Mouse (Mus musculus) heart, postnatal 4 days (tissue): Measurements from ENCODE around the gene Dazl. TPM values are rescaled to one million over a fixed set of nuclear protein-coding genes. Genes with fewer than 3 reads are reported as not detected.
"Not testable (repeated sequence)": the region's sequence is repeated elsewhere in the genome, so short reads cannot be mapped to it uniquely, and the experiment has no call there.

Experiments
- DNase-seq: peaks from one replicate; pipeline ENCODE4 v3.0.0; 2021
- total RNA-seq, 2 experiments: library from RNA; stranded (reverse); gene quantifications; 2 replicates each; pipeline ENCODE4 v1.2.3; 2021

The Dazl gene
- total RNA-seq, 2 experiments from 2014 or later: not detected

GRCm38 (mm10) chr17:50291485-50292200, 1.8 kb downstream of the Dazl start:
- no peak for DNase-seq

GRCm38 (mm10) chr17:50284845-50285244, 8.6 kb downstream of the Dazl start:
- DNase-seq: no peak

DNA sequence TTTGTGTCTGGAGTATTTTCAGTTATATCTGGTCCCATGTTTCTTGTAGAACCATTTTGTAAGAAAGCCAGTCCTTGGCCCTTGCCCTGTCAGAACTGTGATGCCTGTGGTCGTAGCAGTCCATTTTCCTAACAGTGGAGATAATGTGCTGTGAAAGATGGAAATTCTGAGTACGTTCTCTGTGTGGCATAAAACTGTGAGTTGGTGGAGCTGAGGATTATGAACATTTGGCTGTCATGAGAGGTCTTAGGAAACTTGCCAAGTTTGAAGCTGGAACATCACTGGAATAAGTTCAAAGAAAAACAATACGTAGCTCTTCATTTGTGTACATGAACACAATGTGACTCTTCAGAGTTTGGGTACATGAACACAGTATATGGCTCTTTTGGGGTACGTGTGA, 31.8 kb downstream of the Dazl start:
- not testable (repeated sequence) for DNase-seq

DNA sequence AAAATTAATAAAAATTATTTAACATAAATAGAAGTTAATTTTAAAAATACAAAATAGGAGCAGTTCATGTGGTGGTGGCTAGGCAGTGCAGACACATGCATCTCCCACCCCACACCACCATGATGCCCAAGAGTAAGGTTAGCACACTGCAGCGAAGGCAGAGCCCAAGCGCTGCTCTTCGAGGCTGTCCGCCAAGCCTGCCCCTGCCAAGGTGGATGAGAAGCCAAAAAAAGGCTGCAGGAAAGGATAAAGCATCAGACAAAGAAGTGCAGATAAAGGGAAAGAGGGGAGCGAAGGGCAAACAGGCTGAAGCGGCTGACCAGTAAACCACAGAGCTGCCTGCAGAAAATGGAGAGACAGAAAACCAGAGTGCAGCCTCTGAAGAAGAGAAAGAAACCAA, 32.6 kb downstream of the Dazl start:
- DNase-seq: no peak

DNA sequence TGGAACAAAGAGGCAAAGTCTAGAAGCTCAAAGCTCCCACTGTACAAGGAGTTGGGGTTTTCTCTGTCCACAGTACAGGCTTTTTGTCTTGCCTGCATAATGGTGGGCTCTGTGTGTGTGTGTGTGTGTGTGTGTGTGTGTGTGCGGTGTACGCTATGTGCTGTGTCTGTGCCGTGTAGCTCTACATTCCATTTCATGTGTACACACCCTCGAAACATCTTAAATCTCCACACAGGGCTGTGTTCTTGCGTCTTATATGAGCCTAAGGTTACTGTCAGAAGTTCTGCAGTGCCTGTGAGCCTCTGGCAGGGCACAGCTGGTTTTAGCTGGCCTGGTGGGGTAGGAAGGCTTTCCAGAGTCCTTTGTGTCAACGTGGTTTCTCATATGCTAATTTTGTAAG, 46.8 kb downstream of the Dazl start:
- no peak for DNase-seq

DNA sequence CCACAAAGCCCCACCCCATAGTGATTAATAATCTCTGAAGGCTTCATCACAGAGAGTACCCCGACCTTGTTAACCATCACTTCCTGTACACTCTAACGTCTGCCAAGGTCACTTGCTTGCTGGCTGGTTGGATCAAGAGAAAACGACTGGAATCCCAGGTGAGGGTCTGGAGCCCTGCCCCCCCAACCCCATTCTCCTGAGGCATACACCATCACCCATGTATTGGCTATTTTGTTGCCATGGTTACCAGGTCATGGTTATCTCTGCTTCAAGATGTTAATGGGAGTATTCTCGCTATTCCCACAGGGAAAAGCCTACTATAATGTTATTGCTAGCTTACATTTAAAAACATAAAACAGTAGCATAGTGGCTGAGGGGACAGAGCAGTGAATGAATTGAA, 48.8 kb downstream of the Dazl start:
- DNase-seq: no peak

DNA sequence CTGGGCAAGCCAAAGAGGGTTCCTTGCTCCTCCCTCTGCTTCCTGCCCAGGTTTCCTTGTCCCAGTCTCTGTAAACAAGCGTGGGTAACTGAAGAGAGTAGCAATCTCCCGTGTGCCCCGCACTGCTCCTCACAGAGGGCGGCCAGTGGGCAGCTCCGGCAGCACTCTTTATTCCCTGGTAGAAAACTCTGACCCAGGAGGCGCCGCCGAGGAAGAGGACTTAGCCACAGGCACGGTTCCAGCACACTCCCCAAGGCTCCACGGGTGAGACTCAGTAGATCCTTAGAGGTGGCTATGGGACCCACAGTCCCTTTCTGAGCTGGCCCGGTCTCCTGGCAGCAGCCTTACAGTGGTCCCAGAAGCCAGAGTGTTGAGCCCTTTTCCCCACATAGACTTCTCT, 50.1 kb downstream of the Dazl start:
- no peak for DNase-seq

DNA sequence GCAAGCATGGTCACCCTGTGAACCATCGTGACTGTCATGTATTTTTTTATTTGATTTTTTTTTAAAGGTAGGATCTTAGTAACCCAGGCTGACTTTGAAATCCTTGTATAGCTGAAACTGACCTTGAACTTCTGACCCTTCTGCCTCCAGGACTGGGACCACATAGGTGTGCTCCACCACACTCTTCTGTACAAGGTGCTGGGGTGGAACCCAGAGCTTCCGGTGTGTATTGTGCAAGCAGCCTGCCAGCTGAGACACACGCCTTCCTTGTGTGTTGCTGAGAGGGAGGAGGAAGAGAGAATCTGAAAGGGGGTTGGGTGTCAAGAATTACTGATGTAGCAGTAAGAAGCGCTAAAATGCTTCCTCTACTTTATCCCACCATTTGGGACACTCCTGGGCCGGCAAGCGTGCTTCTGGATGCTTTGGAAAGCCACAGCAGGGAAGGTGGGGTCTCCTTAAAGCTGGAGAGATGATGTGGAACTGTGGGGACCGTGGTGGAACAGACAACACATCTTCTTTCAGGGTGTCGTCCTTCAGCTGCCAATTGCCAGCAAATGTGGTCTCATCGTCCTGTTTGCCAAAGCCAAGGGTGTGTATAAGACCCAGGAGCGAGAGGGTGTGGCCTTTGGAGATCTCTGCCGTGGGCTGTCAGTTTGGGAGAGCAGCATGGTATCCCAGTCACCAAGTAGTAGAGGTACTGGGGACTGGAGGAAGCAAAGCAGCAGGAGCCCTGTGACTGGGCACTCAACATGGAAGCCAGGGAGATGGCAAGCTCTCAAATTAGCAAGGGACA, 55.4 kb downstream of the Dazl start:
- DNase-seq: no peak

GRCm38 (mm10) chr17:50237436-50237709, 56.1 kb downstream of the Dazl start:
- peak; percentile 91 for DNase-seq

DNA sequence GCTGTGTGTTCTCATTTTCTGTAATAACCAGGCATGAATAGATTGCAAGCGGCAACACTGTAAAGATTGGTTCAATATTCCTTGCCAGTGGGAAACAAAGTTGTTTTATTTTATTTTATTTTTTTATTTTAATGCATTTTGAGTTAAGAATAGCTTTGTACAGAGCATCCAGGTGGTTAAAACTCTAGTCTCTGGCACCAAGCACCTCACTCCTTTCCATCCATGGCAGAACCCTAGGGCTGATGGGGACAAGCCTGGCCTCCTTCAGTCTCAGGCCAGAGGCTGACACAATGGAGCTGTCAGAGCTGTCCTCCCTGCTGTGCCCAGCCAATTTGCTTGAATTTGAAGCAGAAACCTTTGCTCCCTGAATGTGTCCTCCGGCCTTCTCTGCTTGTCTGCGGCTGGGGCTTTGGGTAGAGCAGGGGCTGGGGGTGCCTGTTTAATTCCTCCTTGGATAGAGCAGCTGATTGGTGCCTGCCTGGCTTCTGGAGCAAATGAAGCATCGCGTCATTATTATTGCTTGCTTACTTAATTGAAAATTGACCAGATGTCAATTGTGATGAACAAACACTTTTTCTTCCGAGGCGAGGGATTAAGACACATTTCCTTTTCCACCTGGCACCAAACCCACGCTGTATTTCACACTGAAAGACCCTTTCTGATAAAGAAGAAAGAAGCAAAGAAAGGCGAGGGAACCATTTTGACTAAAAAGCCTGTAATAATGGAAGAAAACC, 56.6 kb downstream of the Dazl start:
- no peak for DNase-seq

DNA sequence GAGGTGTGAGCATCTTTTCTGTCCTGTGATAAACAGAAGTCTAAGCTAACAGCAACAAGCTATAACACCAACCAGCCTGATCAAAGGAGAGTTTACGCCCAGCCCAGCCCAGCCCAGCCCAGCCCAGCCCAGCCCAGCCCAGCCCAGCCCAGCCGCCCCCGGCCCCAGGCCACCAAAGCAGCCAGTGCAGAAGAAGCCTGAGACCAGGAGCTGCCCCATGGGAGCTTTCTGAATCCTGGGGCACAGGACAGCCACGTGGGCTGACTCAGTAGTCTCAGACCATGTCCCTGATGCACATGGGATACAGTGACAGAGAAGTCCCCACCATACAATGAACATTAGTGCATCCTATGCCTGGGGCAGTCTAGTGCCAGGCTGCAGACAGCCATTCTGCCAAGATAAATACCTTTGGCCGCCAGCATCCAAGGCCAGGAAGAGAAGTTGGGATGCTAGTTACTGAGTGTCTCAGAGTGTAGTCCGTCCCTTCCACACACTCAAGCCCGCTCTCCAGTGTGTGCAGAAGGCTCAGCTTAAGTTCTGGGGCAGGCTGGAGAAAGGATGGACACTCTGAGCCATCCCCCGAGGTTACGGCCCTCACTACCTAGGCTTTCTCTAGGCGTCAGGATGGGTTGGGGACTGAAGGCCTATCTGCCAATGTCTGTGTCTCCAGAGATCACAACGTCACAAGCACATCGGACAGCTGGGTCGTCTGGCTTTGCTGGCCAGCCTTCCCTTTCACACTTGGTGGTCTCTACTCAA, 57.3 kb downstream of the Dazl start:
- DNase-seq: no peak

DNA sequence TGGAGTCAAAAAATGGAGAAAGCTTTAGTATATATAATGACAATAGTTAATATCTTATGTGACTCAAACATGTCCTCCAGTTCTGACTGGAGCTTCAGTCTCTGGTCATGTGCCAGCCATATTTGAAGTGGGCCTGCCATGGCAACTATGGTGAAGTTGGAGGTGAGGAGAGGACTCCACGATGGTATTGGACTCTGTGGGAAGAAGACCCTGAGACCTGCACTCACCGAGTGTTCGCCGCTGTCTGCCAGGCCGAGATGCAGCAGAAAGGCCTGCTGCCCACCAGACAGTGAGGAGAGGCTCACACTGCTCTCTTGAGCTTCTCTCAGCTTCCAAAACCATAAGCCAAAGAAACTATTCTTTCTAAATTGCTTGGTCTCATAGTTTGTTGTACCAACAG, 59.5 kb downstream of the Dazl start:
- DNase-seq: no peak

DNA sequence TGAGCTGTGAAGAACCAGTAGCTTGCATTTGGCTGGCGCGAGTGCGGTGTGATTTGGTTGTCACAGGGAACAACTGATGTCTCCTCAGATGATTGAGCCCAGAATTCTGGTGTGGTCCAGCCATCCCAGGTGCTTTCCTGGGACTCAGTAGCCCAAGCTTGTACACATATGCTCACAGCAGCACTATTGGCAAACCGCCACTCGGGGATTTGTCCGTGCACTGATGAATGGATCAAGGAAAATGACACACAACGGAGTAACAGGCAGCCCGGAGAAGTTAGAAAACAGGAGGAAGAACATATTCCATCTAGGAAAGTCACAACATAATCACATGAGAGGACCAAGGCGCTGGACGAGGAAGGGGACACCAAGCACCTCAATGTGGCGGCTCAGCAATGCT, 60.6 kb downstream of the Dazl start:
- DNase-seq: no peak

- no peak for DNase-seq
Measured at GRCm38 (mm10) chr17:50231206-50231605, 62.2 kb downstream of the Dazl start.

DNA sequence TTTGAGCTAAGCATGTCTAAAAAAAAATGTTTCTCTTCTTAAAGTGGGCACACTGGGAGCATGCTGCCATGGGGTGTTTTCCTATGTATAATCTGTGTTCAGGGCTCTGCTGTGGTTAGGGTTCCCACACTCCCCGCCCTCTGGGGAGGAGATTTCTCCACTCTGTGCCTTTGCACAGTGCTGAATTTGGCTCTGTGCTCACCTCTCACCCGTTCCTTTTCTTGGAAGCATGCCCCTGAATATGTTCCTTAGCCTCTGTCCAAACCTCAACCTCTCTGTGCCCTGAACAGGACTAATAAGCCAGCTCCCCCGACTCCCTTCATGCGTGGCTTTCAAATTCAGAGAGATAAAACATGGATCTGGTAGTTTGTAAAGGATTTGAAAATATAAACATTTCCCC, 63.9 kb downstream of the Dazl start:
- DNase-seq: no peak

Other genes starting within 250 kb of the Dazl start
- 10 to 100 TPM; 70.3 to 80.9 TPM for gene Rftn1, start 103.0 kb downstream of the Dazl start, total RNA-seq
- gene Plcl2, start 215.8 kb upstream of the Dazl start, total RNA-seq: 10 to 100 TPM; 14.2 to 15.1 TPM